ENCODE assay signal across 14 mouse cellular contexts in genomic region chr2:70210427-70211332, GRCm38 (mm10).
DNase-seq lines count a peak whose midpoint lies in the region; ATAC-seq and TF ChIP-seq lines count a peak whose summit lies in the region.
"Had no signal": no experiment of that assay in that cellular context is flagged by ENCODE, and none has a peak within 500 bp of the region (broad histone marks: within the 10 kb centered on the region; RNA-seq: fewer than 3 reads in every experiment).

No protein-coding gene starts in this region.

- peaks cover 7% of the 10 kb centered on the region for H3K27me3 ChIP-seq in forebrain, embryonic 12.5 days
- peaks cover under 1% of the 10 kb centered on the region; the same call in 1 of the 2 replicates for H3K27me3 ChIP-seq in forebrain, embryonic 11.5 days (ENCODE audit: control insufficient read depth, insufficient read depth, low read length)
- H3K27me3 ChIP-seq in hindbrain, postnatal 0 days (ENCODE audit: insufficient read depth, low read length) = no peaks in the 10 kb centered on the region
- H3K27me3 ChIP-seq in midbrain, embryonic 15.5 days (replicated peaks) = no peaks in the 10 kb centered on the region
- no peaks in the 10 kb centered on the region for H3K27me3 ChIP-seq in liver, embryonic 11.5 days (replicated peaks; ENCODE audit: control insufficient read depth, insufficient read depth, low read length)
- H3K27me3 ChIP-seq: neural tube, embryonic 12.5 days had no signal

- H3K4me2 ChIP-seq in forebrain, embryonic 12.5 days = no peak overlapping the region
- no peak overlapping the region for H3K4me2 ChIP-seq in forebrain, embryonic 11.5 days (ENCODE audit: low read depth, low read length, severe bottlenecking)
- H3K4me2 ChIP-seq in hindbrain, postnatal 0 days (ENCODE audit: low read depth, low read length) = no peak overlapping the region
- H3K4me2 ChIP-seq in midbrain, embryonic 15.5 days = no peak overlapping the region; the same call in 1 of the 2 replicates
- H3K4me2 ChIP-seq in liver, embryonic 11.5 days = no peak overlapping the region
- H3K4me2 ChIP-seq: limb, embryonic 12.5 days; neural tube, embryonic 12.5 days had no signal

- TF ChIP-seq CTCF in brain, embryonic 14.5 days (IDR thresholded peaks at IDR 0.05; ENCODE audit: borderline replicate concordance, extremely low read depth, insufficient read depth, insufficient read length) = no peak
- no peak for TF ChIP-seq CTCF in hindbrain, postnatal 0 days (IDR thresholded peaks at IDR 0.05; ENCODE audit: low read depth)

- H3K4me3 ChIP-seq in forebrain, embryonic 12.5 days (replicated peaks) = no peak overlapping the region
- H3K4me3 ChIP-seq in forebrain, embryonic 11.5 days (ENCODE audit: low read depth, low read length) = no peak overlapping the region
- H3K4me3 ChIP-seq in hindbrain, postnatal 0 days (ENCODE audit: low read length) = no peak overlapping the region
- no peak overlapping the region for H3K4me3 ChIP-seq in midbrain, embryonic 15.5 days
- no peak overlapping the region for H3K4me3 ChIP-seq in liver, embryonic 11.5 days (ENCODE audit: low read depth, low read length)
- H3K4me3 ChIP-seq: limb, embryonic 12.5 days; neural tube, embryonic 12.5 days had no signal

- DNase-seq in forebrain, embryonic 11.5 days (ENCODE audit: low spot score) = no peak
- peak; percentile 81 for DNase-seq in brain, embryonic 14.5 days (ENCODE audit: low read depth)
- no peak for DNase-seq in hindbrain, postnatal 0 days (ENCODE audit: low spot score)
- DNase-seq in liver, embryonic 11.5 days (ENCODE audit: low spot score) = no peak
- no peak for DNase-seq in cerebellum, postnatal 25 days
- DNase-seq: gastrocnemius, postnatal 10 days; kidney, adult 2 months; lung, postnatal 14 days; thymus, postnatal 36 days had no signal

- no peaks in the 10 kb centered on the region for H3K36me3 ChIP-seq in forebrain, embryonic 12.5 days (replicated peaks)
- no peaks in the 10 kb centered on the region for H3K36me3 ChIP-seq in forebrain, embryonic 11.5 days (ENCODE audit: control insufficient read depth, insufficient read depth, low read length)
- no peaks in the 10 kb centered on the region for H3K36me3 ChIP-seq in hindbrain, postnatal 0 days (ENCODE audit: insufficient read depth, low read length)
- H3K36me3 ChIP-seq in midbrain, embryonic 15.5 days (replicated peaks) = no peaks in the 10 kb centered on the region
- no peaks in the 10 kb centered on the region for H3K36me3 ChIP-seq in liver, embryonic 11.5 days (ENCODE audit: control insufficient read depth, insufficient read depth, low read length)
- H3K36me3 ChIP-seq: limb, embryonic 12.5 days; neural tube, embryonic 12.5 days had no signal

- TF ChIP-seq POLR2A in brain, embryonic 14.5 days (IDR thresholded peaks at IDR 0.05; ENCODE audit: borderline replicate concordance, extremely low read depth, insufficient read depth, insufficient read length, poor library complexity, severe bottlenecking) = no peak

- no peak overlapping the region for H3K9ac ChIP-seq in forebrain, embryonic 12.5 days
- H3K9ac ChIP-seq in forebrain, embryonic 11.5 days (ENCODE audit: low read length) = no peak overlapping the region
- H3K9ac ChIP-seq in hindbrain, postnatal 0 days (replicated peaks; ENCODE audit: low read length) = no peak overlapping the region
- H3K9ac ChIP-seq in midbrain, embryonic 15.5 days = no peak overlapping the region
- H3K9ac ChIP-seq in liver, embryonic 11.5 days (ENCODE audit: low read depth, low read length) = no peak overlapping the region
- H3K9ac ChIP-seq: limb, embryonic 12.5 days; neural tube, embryonic 12.5 days had no signal

- 0 out of 2 replicates have a peak, but pooled peaks cover 7% of the 10 kb centered on the region for H3K9me3 ChIP-seq in forebrain, embryonic 12.5 days
- no peaks in the 10 kb centered on the region; the same call in 1 of the 2 replicates for H3K9me3 ChIP-seq in forebrain, embryonic 11.5 days (ENCODE audit: control insufficient read depth, low read length)
- no peaks in the 10 kb centered on the region for H3K9me3 ChIP-seq in hindbrain, postnatal 0 days (ENCODE audit: low read length)
- no peaks in the 10 kb centered on the region for H3K9me3 ChIP-seq in midbrain, embryonic 15.5 days
- peaks cover 3% of the 10 kb centered on the region; the same call in 1 of the 2 replicates for H3K9me3 ChIP-seq in liver, embryonic 11.5 days (ENCODE audit: control insufficient read depth, low read length)
- H3K9me3 ChIP-seq: neural tube, embryonic 12.5 days had no signal

- H3K4me1 ChIP-seq in forebrain, embryonic 12.5 days = peaks cover 8% of the 10 kb centered on the region; the same call in 1 of the 2 replicates
- no peaks in the 10 kb centered on the region for H3K4me1 ChIP-seq in forebrain, embryonic 11.5 days (replicated peaks; ENCODE audit: control insufficient read depth, insufficient read depth, low read length)
- H3K4me1 ChIP-seq in hindbrain, postnatal 0 days (ENCODE audit: insufficient read depth, low read length) = no peaks in the 10 kb centered on the region
- H3K4me1 ChIP-seq in midbrain, embryonic 15.5 days = peaks cover 6% of the 10 kb centered on the region; the same call in 1 of the 2 replicates
- H3K4me1 ChIP-seq in liver, embryonic 11.5 days (replicated peaks; ENCODE audit: control insufficient read depth, insufficient read depth, low read length) = no peaks in the 10 kb centered on the region
- H3K4me1 ChIP-seq: limb, embryonic 12.5 days had no signal

- 85% methylated on average over 22 of the region's 22 CpGs for WGBS in forebrain, embryonic 12.5 days
- WGBS in forebrain, embryonic 11.5 days = 90% methylated on average over 22 of the region's 22 CpGs
- WGBS in hindbrain, postnatal 0 days = 76% methylated on average over 22 of the region's 22 CpGs
- 64% methylated on average over 22 of the region's 22 CpGs for WGBS in midbrain, embryonic 15.5 days
- WGBS in liver, embryonic 11.5 days = 86% methylated on average over 22 of the region's 22 CpGs

- ATAC-seq in forebrain, embryonic 12.5 days (ENCODE audit: low FRiP score) = peak; percentile 58
- ATAC-seq in forebrain, embryonic 11.5 days (replicated peaks; ENCODE audit: low FRiP score) = no peak
- 0 out of 2 replicates have a peak, but pooled peaks have one; percentile 27 for ATAC-seq in hindbrain, postnatal 0 days
- peak; percentile 65 for ATAC-seq in midbrain, embryonic 15.5 days (replicated peaks)
- ATAC-seq in liver, embryonic 11.5 days (replicated peaks; ENCODE audit: low FRiP score) = no peak
- ATAC-seq in activated CD4-positive, CD25-positive, alpha-beta regulatory T cell, adult 4 months = no peak

- peak overlapping the region; percentile 13; the same call in 1 of the 2 replicates for H3K27ac ChIP-seq in forebrain, embryonic 12.5 days
- H3K27ac ChIP-seq in forebrain, embryonic 11.5 days (ENCODE audit: low read depth, low read length) = no peak overlapping the region
- H3K27ac ChIP-seq in hindbrain, postnatal 0 days = no peak overlapping the region; the same call in 1 of the 2 replicates
- H3K27ac ChIP-seq in midbrain, embryonic 15.5 days = peak overlapping the region; percentile 71
- H3K27ac ChIP-seq in liver, embryonic 11.5 days (ENCODE audit: low read depth, low read length) = no peak overlapping the region
- H3K27ac ChIP-seq: limb, embryonic 12.5 days; neural tube, embryonic 12.5 days had no signal

Comparison
In these comparisons a context has a peak if more than half of its experiments do, and no peak if none do; other contexts are left out.
1. ATAC-seq: peak in forebrain, embryonic 12.5 days (single experiment), hindbrain, postnatal 0 days (single experiment) and midbrain, embryonic 15.5 days (single experiment); none in forebrain, embryonic 11.5 days (single experiment), liver, embryonic 11.5 days (single experiment) and activated CD4-positive, CD25-positive, alpha-beta regulatory T cell, adult 4 months (single experiment).
2. H3K27ac ChIP-seq: peak in forebrain, embryonic 12.5 days (single experiment) and midbrain, embryonic 15.5 days (single experiment); none in forebrain, embryonic 11.5 days (single experiment), hindbrain, postnatal 0 days (single experiment) and liver, embryonic 11.5 days (single experiment).